Mouse (Mus musculus): ENCODE data around the gene Gm9936. TPM values are rescaled to one million over a fixed set of nuclear protein-coding genes. Genes with fewer than 3 reads are reported as not detected.

The Gm9936 gene
- polyA plus RNA-seq, 1 experiment, result 0.21 TPM

DNA sequence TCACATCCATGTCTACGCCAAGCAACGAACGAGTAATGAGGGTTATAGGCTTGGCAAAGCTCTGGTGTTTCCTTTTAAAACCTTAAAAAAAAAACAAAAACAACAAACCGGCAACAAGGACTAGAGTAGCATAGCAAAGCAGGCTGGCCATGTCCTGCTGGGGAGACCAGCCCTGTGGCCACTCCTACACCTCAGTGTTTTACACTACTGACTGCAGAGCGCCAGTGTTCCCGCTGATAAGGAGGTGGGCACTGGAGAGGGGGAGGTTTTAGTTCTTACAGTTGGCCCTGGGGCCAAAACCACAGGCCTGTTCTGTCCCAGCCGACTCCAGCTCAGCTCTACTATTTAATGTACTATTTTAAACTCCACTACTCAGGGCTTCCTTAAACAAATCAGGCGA, 51.0 kb downstream of the Gm9936 start:
- Histone ChIP-seq H3K9ac (ENCODE audit: low read depth, poor library complexity, severe bottlenecking) (no peak overlapping the region), H3K36me3 (ENCODE audit: control insufficient read depth, insufficient read depth, low read length, poor library complexity, severe bottlenecking) (peaks cover 21% of the 10 kb centered on the region), H3K27me3 (ENCODE audit: control insufficient read depth, insufficient read depth, low read length, poor library complexity, severe bottlenecking) (no peaks in the 10 kb centered on the region), H3K4me1 (ENCODE audit: control insufficient read depth, insufficient read depth, low read length) (peaks cover under 1% of the 10 kb centered on the region), H3K4me3 (ENCODE audit: low read depth, low read length) (no peak overlapping the region), H3K27ac (ENCODE audit: insufficient read depth, low read length) (no peak overlapping the region), H3K9me3 (replicated peaks; ENCODE audit: control insufficient read depth, insufficient read depth, low read length, poor library complexity, severe bottlenecking) (peaks cover 24% of the 10 kb centered on the region)
- TF ChIP-seq CTCF (IDR thresholded peaks at IDR 0.05; ENCODE audit: low read depth, low read length), result no peak
- TF ChIP-seq POLR2A (IDR thresholded peaks at IDR 0.05; ENCODE audit: insufficient read depth, low read length), result no peak
- TF ChIP-seq EP300 (IDR thresholded peaks at IDR 0.05; ENCODE audit: insufficient read depth, low read depth, low read length), result no peak

DNA sequence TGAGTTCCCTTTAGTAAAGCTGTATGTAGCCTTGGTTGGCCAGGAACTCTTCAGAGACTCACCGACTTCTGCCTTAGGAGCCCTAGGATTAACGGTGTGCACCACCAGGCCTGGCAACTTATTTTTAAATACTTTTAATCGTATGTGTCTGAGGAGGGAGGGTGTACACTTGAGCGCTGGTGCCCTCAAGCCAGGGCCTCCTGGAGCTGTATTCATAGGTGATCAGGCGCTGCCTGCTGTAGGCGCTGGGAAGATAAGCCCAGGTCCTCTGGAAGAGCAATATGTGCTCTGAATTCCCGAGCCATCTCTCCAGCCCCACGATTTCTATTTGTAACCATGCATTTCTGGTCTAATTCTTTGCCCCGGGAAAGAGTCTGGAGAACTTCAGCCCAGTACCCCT, 51.4 kb downstream of the Gm9936 start:
- Histone ChIP-seq H3K9me3 (replicated peaks; ENCODE audit: control insufficient read depth, insufficient read depth, low read length, poor library complexity, severe bottlenecking) (peaks cover 27% of the 10 kb centered on the region), H3K4me1 (ENCODE audit: control insufficient read depth, insufficient read depth, low read length) (peaks cover 3% of the 10 kb centered on the region), H3K27ac (ENCODE audit: insufficient read depth, low read length) (no peak overlapping the region), H3K4me3 (ENCODE audit: low read depth, low read length) (no peak overlapping the region), H3K27me3 (ENCODE audit: control insufficient read depth, insufficient read depth, low read length, poor library complexity, severe bottlenecking) (no peaks in the 10 kb centered on the region), H3K9ac (ENCODE audit: low read depth, poor library complexity, severe bottlenecking) (no peak overlapping the region), H3K36me3 (ENCODE audit: control insufficient read depth, insufficient read depth, low read length, poor library complexity, severe bottlenecking) (peaks cover 21% of the 10 kb centered on the region)
- TF ChIP-seq POLR2A (IDR thresholded peaks at IDR 0.05; ENCODE audit: insufficient read depth, low read length) (no peak), EP300 (IDR thresholded peaks at IDR 0.05; ENCODE audit: insufficient read depth, low read depth, low read length) (no peak), CTCF (IDR thresholded peaks at IDR 0.05; ENCODE audit: low read depth, low read length) (no peak)

GRCm38 (mm10) chr5:114806636-114807035, 51.8 kb downstream of the Gm9936 start:
- no peak overlapping the region for H3K4me3 ChIP-seq (ENCODE audit: low read depth, low read length)
- no peak overlapping the region for H3K27ac ChIP-seq (ENCODE audit: insufficient read depth, low read length)
- no peak for TF ChIP-seq EP300 (IDR thresholded peaks at IDR 0.05; ENCODE audit: insufficient read depth, low read depth, low read length)
- TF ChIP-seq CTCF (IDR thresholded peaks at IDR 0.05; ENCODE audit: low read depth, low read length), result no peak
- TF ChIP-seq POLR2A (IDR thresholded peaks at IDR 0.05; ENCODE audit: insufficient read depth, low read length), result no peak
- H3K9me3 ChIP-seq (replicated peaks; ENCODE audit: control insufficient read depth, insufficient read depth, low read length, poor library complexity, severe bottlenecking), result peaks cover 27% of the 10 kb centered on the region
- no peaks in the 10 kb centered on the region for H3K27me3 ChIP-seq (ENCODE audit: control insufficient read depth, insufficient read depth, low read length, poor library complexity, severe bottlenecking)
- peaks cover 21% of the 10 kb centered on the region for H3K36me3 ChIP-seq (ENCODE audit: control insufficient read depth, insufficient read depth, low read length, poor library complexity, severe bottlenecking)
- no peak overlapping the region for H3K9ac ChIP-seq (ENCODE audit: low read depth, poor library complexity, severe bottlenecking)
- H3K4me1 ChIP-seq (ENCODE audit: control insufficient read depth, insufficient read depth, low read length), result peaks cover 3% of the 10 kb centered on the region

Other genes starting within 250 kb of the Gm9936 start
- 3.9 and 4.2 TPM in 2 replicates for gene Trpv4, start 200.3 kb downstream of the Gm9936 start, polyA plus RNA-seq (2011; ENCODE audit: insufficient read depth, insufficient read length, low read depth, missing spikeins)
- 60.0 and 61.9 TPM in 2 replicates for gene Gltp, start 167.7 kb downstream of the Gm9936 start, polyA plus RNA-seq (2011; ENCODE audit: insufficient read depth, insufficient read length, low read depth, missing spikeins)
- 11.2 and 11.5 TPM in 2 replicates for gene Tchp, start 150.9 kb downstream of the Gm9936 start, polyA plus RNA-seq (2011; ENCODE audit: insufficient read depth, insufficient read length, low read depth, missing spikeins)
- 70.6 and 71.8 TPM in 2 replicates for gene Ankrd13a, start 84.0 kb downstream of the Gm9936 start, polyA plus RNA-seq (2011; ENCODE audit: insufficient read depth, insufficient read length, low read depth, missing spikeins)
- 42.0 and 43.6 TPM in 2 replicates for gene Git2, start 83.2 kb downstream of the Gm9936 start, polyA plus RNA-seq (2011; ENCODE audit: insufficient read depth, insufficient read length, low read depth, missing spikeins)
- 36.3 and 40.7 TPM in 2 replicates for gene 1500011B03Rik, start 35.2 kb downstream of the Gm9936 start, polyA plus RNA-seq (2011; ENCODE audit: insufficient read depth, insufficient read length, low read depth, missing spikeins)
- gene 4930519G04Rik, start 5.0 kb downstream of the Gm9936 start, polyA plus RNA-seq (2011; ENCODE audit: insufficient read depth, insufficient read length, low read depth, missing spikeins), result not detected in 2 replicates
- gene Oasl2, start 38.3 kb upstream of the Gm9936 start, polyA plus RNA-seq (2011; ENCODE audit: insufficient read depth, insufficient read length, low read depth, missing spikeins), result 42.0 and 42.3 TPM in 2 replicates
- not detected in 2 replicates for gene Oasl1, start 64.6 kb upstream of the Gm9936 start, polyA plus RNA-seq (2011; ENCODE audit: insufficient read depth, insufficient read length, low read depth, missing spikeins)
- 21.7 and 22.8 TPM in 2 replicates for gene 2210016L21Rik, start 83.5 kb upstream of the Gm9936 start, polyA plus RNA-seq (2011; ENCODE audit: insufficient read depth, insufficient read length, low read depth, missing spikeins)
- gene Hnf1a, start 112.4 kb upstream of the Gm9936 start, polyA plus RNA-seq (2011; ENCODE audit: insufficient read depth, insufficient read length, low read depth, missing spikeins), result 1.3 and 1.9 TPM in 2 replicates
- 69.2 and 80.9 TPM in 2 replicates for gene Sppl3, start 152.5 kb upstream of the Gm9936 start, polyA plus RNA-seq (2011; ENCODE audit: insufficient read depth, insufficient read length, low read depth, missing spikeins)
- not detected in 2 replicates for gene Gm10401, start 239.6 kb upstream of the Gm9936 start, polyA plus RNA-seq (2011; ENCODE audit: insufficient read depth, insufficient read length, low read depth, missing spikeins)

All from ES-Bruce4 (cell line).